Mouse (Mus musculus) frontal cortex, adult 2 months (tissue): Measurements from ENCODE around the gene Dapk2. TPM values are rescaled to one million over a fixed set of nuclear protein-coding genes. Genes with fewer than 3 reads are reported as not detected.
"Not testable (repeated sequence)": the region's sequence is repeated elsewhere in the genome, so short reads cannot be mapped to it uniquely, and the experiment has no call there.

Experiments used
- DNase-seq, 2 experiments: peaks; one replicate each; pipeline ENCODE4 v3.0.0; 2022; ENCODE audit warnings: low spot score in 1 of 2; ENCODE audit errors: extremely low spot score in 1 of 2
- polyA plus RNA-seq: library from polyadenylated mRNA; depleted of rRNA; stranded (reverse); fragments of >200 nt; gene quantifications from 2 replicates; pipeline ENCODE4 v1.2.3, GENCODE M21; 2012

The Dapk2 gene
- polyA plus RNA-seq, 1 experiment, result 2.1 TPM

- no peak for DNase-seq
Measured at GRCm38 (mm10) chr9:66270038-66270437, 112.0 kb downstream of the Dapk2 start.

- no peak for DNase-seq
Measured at GRCm38 (mm10) chr9:66271726-66272125, 113.7 kb downstream of the Dapk2 start.

GRCm38 (mm10) chr9:66273632-66274031, 115.6 kb downstream of the Dapk2 start:
- no peak for DNase-seq

- DNase-seq, result no peak
Measured at GRCm38 (mm10) chr9:66274657-66275056, 116.6 kb downstream of the Dapk2 start.

GRCm38 (mm10) chr9:66275267-66275991, 117.4 kb downstream of the Dapk2 start:
- peak; percentile 54 to 82 for DNase-seq

- DNase-seq, result no peak
Measured at GRCm38 (mm10) chr9:66276062-66276461, 118.0 kb downstream of the Dapk2 start.

GRCm38 (mm10) chr9:66276697-66277385, 118.8 kb downstream of the Dapk2 start:
- no peak for DNase-seq

GRCm38 (mm10) chr9:66279647-66280046, 121.6 kb downstream of the Dapk2 start:
- no peak for DNase-seq

- DNase-seq, result no peak
Measured at GRCm38 (mm10) chr9:66280496-66280895, 122.5 kb downstream of the Dapk2 start.

- no peak for DNase-seq
Measured at GRCm38 (mm10) chr9:66281501-66281951, 123.5 kb downstream of the Dapk2 start.

GRCm38 (mm10) chr9:66282582-66282981, 124.6 kb downstream of the Dapk2 start:
- DNase-seq, result no peak

- peak in 1 of 2 experiments; percentile 87 for DNase-seq
Measured at GRCm38 (mm10) chr9:66283565-66284203, 125.7 kb downstream of the Dapk2 start.

- not testable (repeated sequence) for DNase-seq
Measured at GRCm38 (mm10) chr9:66285241-66285640, 127.2 kb downstream of the Dapk2 start.

- DNase-seq, result no peak
Measured at GRCm38 (mm10) chr9:66285901-66286300, 127.9 kb downstream of the Dapk2 start.

GRCm38 (mm10) chr9:66290727-66291126, 132.7 kb downstream of the Dapk2 start:
- DNase-seq, result no peak

- DNase-seq, result no peak
Measured at GRCm38 (mm10) chr9:66293319-66293718, 135.3 kb downstream of the Dapk2 start.

GRCm38 (mm10) chr9:66294227-66294626, 136.2 kb downstream of the Dapk2 start:
- no peak for DNase-seq

GRCm38 (mm10) chr9:66294980-66295410, 137.0 kb downstream of the Dapk2 start:
- no peak for DNase-seq

- DNase-seq, result no peak
Measured at GRCm38 (mm10) chr9:66295577-66296120, 137.6 kb downstream of the Dapk2 start.

- no peak for DNase-seq
Measured at GRCm38 (mm10) chr9:66298783-66299182, 140.8 kb downstream of the Dapk2 start.

- no peak for DNase-seq
Measured at GRCm38 (mm10) chr9:66300448-66301027, 142.5 kb downstream of the Dapk2 start.
